Mouse (Mus musculus) kidney, adult 2 months (tissue): ENCODE results near the gene Snx30. TPM values are rescaled to one million over a fixed set of nuclear protein-coding genes. Genes with fewer than 3 reads are reported as not detected.

Experiments used
- DNase-seq: peaks from one replicate; pipeline ENCODE4 v3.0.0; 2021
- H3K27ac ChIP-seq: fragments of 200-500 bp; 2 replicates; pipeline ENCODE4 v1.5.1; 2012; ENCODE audit warnings: low read depth, low read length, control low read depth, inconsistent platforms; ENCODE audit not compliant: insufficient read depth
- H3K27me3 ChIP-seq: fragments of 200-500 bp; replicated peaks from 2 replicates; pipeline ENCODE4 v1.6.1; 2012; ENCODE audit warnings: mild to moderate bottlenecking, moderate library complexity, low read length, inconsistent platforms; ENCODE audit not compliant: control insufficient read depth, insufficient read depth
- H3K36me3 ChIP-seq: fragments of 200-500 bp; 2 replicates; pipeline ENCODE4 v1.6.1; 2012; ENCODE audit warnings: mild to moderate bottlenecking, moderate library complexity, low read length, inconsistent platforms; ENCODE audit not compliant: control insufficient read depth, insufficient read depth
- H3K4me1 ChIP-seq: fragments of 200-500 bp; 2 replicates; pipeline ENCODE4 v1.6.1; 2011; ENCODE audit warnings: low read length; ENCODE audit not compliant: control insufficient read depth, insufficient read depth
- H3K4me3 ChIP-seq: fragments of 200-500 bp; 2 replicates; pipeline ENCODE4 v1.5.1; 2011; ENCODE audit warnings: mild to moderate bottlenecking, low read depth, low read length, control low read depth; ENCODE audit not compliant: insufficient read depth
- CTCF ChIP-seq: fragments of 200-500 bp; conservative IDR thresholded peaks from 2 replicates; pipeline ENCODE4 v1.5.1; 2011; ENCODE audit warnings: low read depth, mild to moderate bottlenecking, control low read depth, low read length, moderate library complexity, mixed read lengths; ENCODE audit not compliant: insufficient read depth, insufficient read length
- POLR2A ChIP-seq: fragments of 200-500 bp; IDR thresholded peaks from one replicate; pipeline ENCODE4 v1.6.1; 2011; ENCODE audit warnings: low read depth, low read length, control low read depth
- WGBS: fragments of 180-500 bp; shearing (Covaris S2); methylation state at CpG from one replicate; pipeline ENCODE4 v1.1.7; 2018; 5-methylcytosine and 5-hydroxymethylcytosine counted together
- polyA plus RNA-seq: library from polyadenylated mRNA; depleted of rRNA; stranded (reverse); fragments of >200 nt; gene quantifications from 2 replicates; pipeline ENCODE4 v1.2.3, GENCODE M21; 2012; rRNA removed

The Snx30 gene
- polyA plus RNA-seq, 1 experiment, result 5.2 TPM

GRCm38 (mm10) chr4:59932505-59933281 is 127.1 kb downstream of the Snx30 start:
- H3K4me3 ChIP-seq, result no peak overlapping the region
- H3K27me3 ChIP-seq, result no peaks in the 10 kb centered on the region
- WGBS, result 56% methylated on average over 6 of the region's 6 CpGs
- no peak for TF ChIP-seq POLR2A
- TF ChIP-seq CTCF, result peak; percentile 27
- H3K4me1 ChIP-seq, result no peaks in the 10 kb centered on the region
- no peak overlapping the region for H3K27ac ChIP-seq
- no peaks in the 10 kb centered on the region for H3K36me3 ChIP-seq
- DNase-seq, result peak; percentile 41

DNA sequence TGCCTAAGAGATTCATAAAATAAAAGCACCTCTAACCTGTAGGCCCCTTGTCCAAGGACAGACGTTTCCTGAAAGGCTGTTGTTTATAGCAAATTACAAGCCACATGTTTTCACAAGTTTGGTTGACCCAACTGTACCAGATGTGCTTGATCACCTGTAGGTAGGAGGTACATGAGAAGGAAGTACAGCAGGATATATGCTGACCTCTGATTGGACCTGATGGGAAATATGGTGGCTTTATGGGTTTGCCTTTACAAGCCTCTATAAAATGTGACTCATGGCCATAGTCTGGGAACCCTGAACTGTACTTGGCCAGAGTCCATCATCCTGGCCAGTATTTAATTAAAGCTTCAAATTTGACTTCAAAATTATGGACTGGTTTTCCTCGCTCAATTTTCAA is 131.9 kb downstream of the Snx30 start:
- Histone ChIP-seq H3K27me3 (no peaks in the 10 kb centered on the region), H3K36me3 (no peaks in the 10 kb centered on the region), H3K4me3 (no peak overlapping the region), H3K4me1 (no peaks in the 10 kb centered on the region), H3K27ac (no peak overlapping the region)
- 62% methylated on average over 2 of the region's 2 CpGs for WGBS
- no peak for DNase-seq
- TF ChIP-seq CTCF (no peak), POLR2A (no peak)

Other genes starting within 250 kb of the Snx30 start
- gene Hsdl2, start 224.3 kb upstream of the Snx30 start, polyA plus RNA-seq, result 21.0 and 27.8 TPM in 2 replicates
- 9.6 and 10.8 TPM in 2 replicates for gene E130308A19Rik, start 179.6 kb upstream of the Snx30 start, polyA plus RNA-seq
- gene Inip, start 4.3 kb upstream of the Snx30 start, polyA plus RNA-seq, result 5.7 and 7.5 TPM in 2 replicates
- 0.10 and 0.11 TPM in 2 replicates for gene Slc46a2, start 109.2 kb downstream of the Snx30 start, polyA plus RNA-seq
- not detected in 2 replicates for gene Mup4, start 154.9 kb downstream of the Snx30 start, polyA plus RNA-seq
- gene Mup6, start 158.5 kb downstream of the Snx30 start, polyA plus RNA-seq, result not detected in 2 replicates